Mouse (Mus musculus): ENCODE measurements around the gene Mical3.

DNA sequence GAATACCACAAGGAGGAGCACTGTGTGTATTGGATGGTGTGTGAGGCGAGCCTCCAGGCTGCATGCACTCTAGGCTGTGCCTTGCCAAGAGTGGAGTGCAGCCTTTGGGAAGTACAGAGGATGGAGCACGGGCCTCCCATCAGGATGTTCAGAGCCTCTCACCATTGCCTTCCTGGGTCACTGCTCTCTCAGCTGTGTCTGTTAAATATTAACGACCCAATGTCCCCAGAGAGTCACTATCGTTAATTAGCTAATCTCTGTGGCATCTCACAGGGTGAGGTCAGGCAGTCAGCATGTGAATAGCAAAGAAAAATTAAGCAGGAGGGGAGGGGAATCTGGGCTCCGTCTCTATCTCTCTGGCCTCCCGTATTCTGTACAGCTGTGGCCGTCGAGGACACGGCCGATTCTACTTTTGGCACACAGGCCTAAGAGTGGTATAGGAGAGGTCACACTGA, 35.3 kb upstream of the Mical3 start:
- TF ChIP-seq POLR2A (IDR thresholded peaks at IDR 0.05; ENCODE audit: borderline replicate concordance, extremely low read depth, insufficient read depth, insufficient read length, poor library complexity, severe bottlenecking) (no peak), CTCF (IDR thresholded peaks at IDR 0.05; ENCODE audit: borderline replicate concordance, extremely low read depth, insufficient read depth, insufficient read length) (no peak)

All from brain, embryonic 14.5 days (tissue).